Mouse (Mus musculus): ENCODE data around the gene Tceal7.
A peak's percentile ranks its signal among the peaks of the same experiment; 100 is the strongest.

The Tceal7 gene

GRCm38 (mm10) chrX:136248811-136249210 is 34.2 kb downstream of the Tceal7 start:
- no peak for ATAC-seq (ENCODE audit: low TSS enrichment)

- no peak for ATAC-seq (ENCODE audit: low TSS enrichment)
Measured at GRCm38 (mm10) chrX:136249671-136250070, 35.1 kb downstream of the Tceal7 start.

- no peak for ATAC-seq (ENCODE audit: low TSS enrichment)
Measured at GRCm38 (mm10) chrX:136252023-136252729, 37.6 kb downstream of the Tceal7 start.

GRCm38 (mm10) chrX:136267720-136268119 is 53.1 kb downstream of the Tceal7 start:
- ATAC-seq (ENCODE audit: low TSS enrichment) = no peak

GRCm38 (mm10) chrX:136268173-136268572 is 53.6 kb downstream of the Tceal7 start:
- no peak for ATAC-seq (ENCODE audit: low TSS enrichment)

GRCm38 (mm10) chrX:136269743-136270392 is 55.3 kb downstream of the Tceal7 start, which contains the start of gene Bex3:
Gene Bex3, plus strand, starts transcription at chrX:136270253.
- ATAC-seq (ENCODE audit: low TSS enrichment) = peak; percentile 96

GRCm38 (mm10) chrX:136270393-136271111 is 56.0 kb downstream of the Tceal7 start:
- ATAC-seq (ENCODE audit: low TSS enrichment) = 0 out of 2 replicates have a peak, but pooled peaks have one; percentile 13

GRCm38 (mm10) chrX:136274542-136274941 is 60.0 kb downstream of the Tceal7 start:
- ATAC-seq (ENCODE audit: low TSS enrichment) = no peak

- ATAC-seq (ENCODE audit: low TSS enrichment) = no peak
Measured at GRCm38 (mm10) chrX:136275386-136275785, 60.8 kb downstream of the Tceal7 start.
